Mouse (Mus musculus): ENCODE measurements at regions not wholly inside any gene's neighbourhood (a gene's known extent, or its start where the extent isn't known, plus 50 kb on each side); places are given as distances from the start of the nearest gene placed in this dataset.
A peak's percentile ranks its signal among the peaks of the same experiment; 100 is the strongest.

DNA sequence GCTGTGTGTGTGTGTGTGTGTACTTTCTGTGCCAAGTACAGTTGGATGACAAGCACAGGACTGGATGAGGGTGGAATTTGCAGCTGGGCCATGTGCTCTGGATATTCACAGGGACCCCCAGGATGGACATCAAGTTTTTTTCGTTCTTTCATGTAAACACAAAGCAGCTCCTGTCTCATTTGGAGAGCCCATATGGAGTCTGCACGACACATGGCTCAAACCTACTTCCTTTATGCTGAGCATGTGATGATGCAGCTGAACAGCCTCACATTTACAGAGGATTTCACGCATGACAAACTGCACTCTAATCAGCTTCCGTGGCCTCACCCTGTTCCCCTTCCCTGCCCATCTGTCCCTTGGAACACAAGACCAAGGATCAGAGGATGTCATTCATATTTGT is 224.4 kb upstream of the Trib2 start:
- Histone ChIP-seq H3K27me3 (no peaks in the 10 kb centered on the region), H3K36me3 (no peaks in the 10 kb centered on the region), H3K9ac (no peak overlapping the region), H3K4me3 (no peak overlapping the region), H3K4me2 (no peak overlapping the region), H3K4me1 (replicated peaks) (no peaks in the 10 kb centered on the region), H3K27ac (no peak overlapping the region), H3K9me3 (replicated peaks) (no peaks in the 10 kb centered on the region)
- 76% methylated on average over 4 of the region's 4 CpGs for whole genome bisulfite sequencing
- no peak for ATAC-seq (replicated peaks; ENCODE audit: insufficient number of reproducible peaks, insufficient read depth, low FRiP score, low read depth)

DNA sequence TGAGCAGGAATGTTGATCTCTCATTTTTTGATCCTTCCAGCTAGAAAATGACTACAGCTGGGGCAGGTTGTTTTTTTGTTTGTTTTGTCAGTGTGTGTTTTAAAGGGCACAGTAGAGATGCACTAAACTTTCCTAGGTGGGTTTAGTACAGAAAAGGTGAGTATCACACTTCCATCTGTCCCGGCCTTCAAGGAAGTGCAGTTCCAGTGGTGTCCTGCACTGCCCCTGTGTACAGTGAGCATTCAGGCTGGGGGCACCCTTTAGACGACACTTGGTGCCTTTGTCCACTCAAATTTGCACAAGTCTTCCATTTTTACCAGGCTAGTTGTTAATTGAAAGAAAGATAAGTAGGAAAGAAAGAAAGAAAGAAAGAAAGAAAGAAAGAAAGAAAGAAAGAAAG is 218.8 kb upstream of the Trib2 start:
- Histone ChIP-seq H3K9ac (no peak overlapping the region), H3K27me3 (no peaks in the 10 kb centered on the region), H3K27ac (no peak overlapping the region), H3K4me2 (no peak overlapping the region), H3K9me3 (replicated peaks) (no peaks in the 10 kb centered on the region), H3K4me1 (replicated peaks) (no peaks in the 10 kb centered on the region), H3K4me3 (no peak overlapping the region), H3K36me3 (no peaks in the 10 kb centered on the region)
- WGBS: 61% methylated on average over 2 of the region's 2 CpGs
- no peak for ATAC-seq (replicated peaks; ENCODE audit: insufficient number of reproducible peaks, insufficient read depth, low FRiP score, low read depth)

DNA sequence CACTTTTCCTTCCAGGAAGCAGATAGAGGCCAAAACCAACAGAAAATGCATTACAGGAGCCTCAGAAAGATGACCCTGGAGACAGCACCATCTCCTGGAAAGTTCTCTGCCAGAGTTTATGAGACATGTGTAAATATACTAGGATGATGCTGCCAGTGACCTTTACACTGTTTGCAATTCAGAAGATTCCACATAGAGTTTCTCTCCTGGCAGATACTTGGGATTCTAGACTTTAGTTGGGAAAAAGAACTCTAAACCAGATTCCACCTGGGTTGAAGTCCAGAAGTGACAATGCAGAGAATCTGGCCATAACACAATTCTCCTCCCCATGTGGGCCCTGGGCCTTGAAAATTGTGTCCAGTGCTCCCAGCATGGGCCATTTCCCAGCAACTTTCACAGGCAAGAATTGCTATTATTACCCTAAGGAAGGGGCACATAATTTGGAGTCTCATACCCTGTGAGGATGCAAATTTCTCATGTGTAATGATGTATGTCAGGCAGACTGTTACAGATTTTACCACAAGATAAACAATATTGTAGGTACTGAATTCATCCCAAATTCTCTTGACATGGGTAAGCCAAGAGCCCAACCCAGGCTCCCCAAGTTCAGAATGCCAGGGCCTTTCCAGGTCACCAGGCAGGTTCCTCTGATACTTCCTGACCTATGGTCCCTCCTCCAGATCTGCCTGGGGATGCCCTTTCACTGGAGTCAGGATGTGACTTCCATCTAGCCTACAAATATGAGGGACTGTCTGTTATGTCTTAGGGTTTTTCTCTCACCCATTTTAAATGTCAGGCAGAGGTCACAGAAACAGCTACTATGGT is 218.2 kb upstream of the Trib2 start:
- no peak overlapping the region for H3K4me2 ChIP-seq
- no peak overlapping the region for H3K27ac ChIP-seq
- ATAC-seq (replicated peaks; ENCODE audit: insufficient number of reproducible peaks, insufficient read depth, low FRiP score, low read depth): no peak
- no peak overlapping the region for H3K9ac ChIP-seq
- no peak overlapping the region for H3K4me3 ChIP-seq
- no peaks in the 10 kb centered on the region for H3K9me3 ChIP-seq (replicated peaks)
- no peaks in the 10 kb centered on the region for H3K36me3 ChIP-seq
- H3K27me3 ChIP-seq: no peaks in the 10 kb centered on the region
- H3K4me1 ChIP-seq (replicated peaks): no peaks in the 10 kb centered on the region

DNA sequence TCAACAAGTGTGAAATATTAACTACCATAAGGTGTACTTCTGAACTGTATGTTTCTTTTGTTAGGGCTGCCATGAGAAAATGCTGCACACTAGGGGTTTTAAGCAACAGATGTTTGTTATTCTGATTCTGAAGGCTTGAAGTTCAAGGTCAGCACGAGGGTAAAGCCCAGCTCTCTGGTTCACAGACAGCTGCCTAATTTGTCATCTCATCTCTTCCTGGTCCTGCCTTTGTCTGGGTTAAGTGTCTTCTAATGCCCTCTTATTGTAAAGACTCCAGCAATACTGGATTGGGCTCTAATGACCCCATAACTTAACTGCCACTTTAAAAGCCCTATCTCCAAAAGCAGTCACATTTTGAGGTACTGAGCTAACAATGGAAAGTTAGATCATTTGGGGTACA is 209.9 kb upstream of the Trib2 start:
- Histone ChIP-seq H3K4me1 (replicated peaks) (peaks cover 5% of the 10 kb centered on the region), H3K9ac (no peak overlapping the region), H3K27me3 (no peaks in the 10 kb centered on the region), H3K27ac (no peak overlapping the region), H3K4me3 (no peak overlapping the region), H3K36me3 (no peaks in the 10 kb centered on the region), H3K4me2 (no peak overlapping the region), H3K9me3 (replicated peaks) (no peaks in the 10 kb centered on the region)
- ATAC-seq (replicated peaks; ENCODE audit: insufficient number of reproducible peaks, insufficient read depth, low FRiP score, low read depth): no peak
- 15% methylated on average over 1 of the region's 1 CpGs for WGBS

DNA sequence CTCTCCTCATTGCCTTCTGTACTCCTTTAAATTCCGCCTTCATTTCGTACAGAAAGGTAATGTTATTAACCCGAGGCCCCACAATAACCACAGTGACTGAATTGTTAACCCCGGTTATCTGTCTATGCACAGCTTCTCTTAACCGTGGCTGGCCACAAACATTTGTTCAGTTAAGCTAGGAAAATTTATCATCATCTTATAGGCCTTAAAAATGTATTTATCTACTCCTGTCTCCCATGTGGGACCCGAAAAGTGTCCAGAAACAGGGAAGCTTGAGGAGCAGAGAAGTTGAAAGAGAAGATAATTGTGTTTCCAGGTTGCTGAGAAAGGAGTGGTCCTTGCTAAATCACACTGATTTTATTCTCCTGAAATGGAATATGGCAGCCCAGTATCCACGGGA is 206.6 kb upstream of the Trib2 start:
- ATAC-seq (replicated peaks; ENCODE audit: insufficient number of reproducible peaks, insufficient read depth, low FRiP score, low read depth): no peak
- no peak overlapping the region for H3K4me2 ChIP-seq
- WGBS: 85% methylated on average over 7 of the region's 7 CpGs

DNA sequence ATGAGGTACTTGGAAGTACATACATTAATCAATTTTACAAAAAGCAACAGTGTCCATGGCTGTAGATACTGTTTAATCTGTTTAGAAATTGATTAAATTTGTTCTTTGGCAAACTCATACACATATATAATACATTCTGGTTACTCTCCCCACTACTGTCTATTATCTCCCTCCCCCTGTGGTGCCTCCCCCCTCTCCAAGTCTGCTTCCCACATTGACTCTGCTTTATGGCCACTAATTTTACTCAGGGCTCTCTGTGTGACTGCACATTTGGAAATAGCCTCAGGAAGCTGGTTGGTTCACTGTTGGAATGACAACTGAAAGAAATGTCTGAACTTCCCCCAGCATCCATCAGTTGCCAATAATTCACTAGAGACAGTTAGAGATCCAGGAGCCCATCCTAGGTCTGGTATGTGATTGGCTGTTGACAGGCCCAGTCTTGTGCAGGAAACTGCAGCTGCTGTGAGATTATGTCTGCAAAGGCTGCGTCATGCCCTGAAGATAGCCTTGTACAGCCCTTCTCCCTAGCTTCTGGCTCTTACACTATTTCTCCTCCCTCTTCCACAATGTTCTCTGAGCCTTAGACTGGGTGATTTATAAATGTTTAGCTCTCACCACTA is 204.6 kb upstream of the Trib2 start:
- Histone ChIP-seq H3K27ac (peak overlapping the region; percentile 44; the same call in 1 of the 2 replicates), H3K4me2 (no peak overlapping the region), H3K4me1 (replicated peaks) (peaks cover 15% of the 10 kb centered on the region), H3K36me3 (no peaks in the 10 kb centered on the region), H3K4me3 (no peak overlapping the region), H3K9me3 (replicated peaks) (no peaks in the 10 kb centered on the region), H3K27me3 (no peaks in the 10 kb centered on the region), H3K9ac (no peak overlapping the region)
- peak; percentile 37; the same call in 1 of the 2 replicates for ATAC-seq (replicated peaks; ENCODE audit: insufficient number of reproducible peaks, insufficient read depth, low FRiP score, low read depth)
- 16% methylated on average over 1 of the region's 1 CpGs for WGBS

More for the DNA sequence above, 206.6 kb upstream of the Trib2 start:
- no peaks in the 10 kb centered on the region for H3K36me3 ChIP-seq
- H3K9me3 ChIP-seq (replicated peaks): no peaks in the 10 kb centered on the region
- no peak overlapping the region for H3K27ac ChIP-seq
- no peaks in the 10 kb centered on the region for H3K27me3 ChIP-seq
- peaks cover 10% of the 10 kb centered on the region for H3K4me1 ChIP-seq (replicated peaks)
- H3K9ac ChIP-seq: no peak overlapping the region
- no peak overlapping the region for H3K4me3 ChIP-seq

DNA sequence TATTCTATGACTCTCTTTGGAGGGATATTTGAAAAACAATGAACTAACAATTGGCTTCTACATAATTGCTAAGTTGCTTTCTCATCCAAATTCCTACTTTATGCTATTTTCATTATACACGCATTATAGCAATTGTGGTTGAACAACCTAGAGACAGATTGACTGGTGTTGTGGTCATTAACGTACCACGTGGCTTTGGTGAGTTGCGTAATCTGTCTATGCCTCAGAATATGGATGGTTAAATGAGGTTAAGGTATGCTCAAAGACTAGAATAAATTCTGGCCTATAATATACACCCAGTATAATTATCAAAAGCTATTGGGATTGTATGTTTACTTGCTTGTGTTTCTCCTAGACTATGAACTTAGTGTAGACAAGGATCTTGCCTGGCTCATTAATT is 201.5 kb upstream of the Trib2 start:
- H3K36me3 ChIP-seq: no peaks in the 10 kb centered on the region
- ATAC-seq (replicated peaks; ENCODE audit: insufficient number of reproducible peaks, insufficient read depth, low FRiP score, low read depth): no peak
- H3K27me3 ChIP-seq: no peaks in the 10 kb centered on the region
- peaks cover 26% of the 10 kb centered on the region for H3K4me1 ChIP-seq (replicated peaks)
- WGBS: 91% methylated on average over 4 of the region's 4 CpGs
- H3K9ac ChIP-seq: no peak overlapping the region
- no peaks in the 10 kb centered on the region for H3K9me3 ChIP-seq (replicated peaks)
- H3K27ac ChIP-seq: no peak overlapping the region
- no peak overlapping the region for H3K4me3 ChIP-seq
- no peak overlapping the region for H3K4me2 ChIP-seq

DNA sequence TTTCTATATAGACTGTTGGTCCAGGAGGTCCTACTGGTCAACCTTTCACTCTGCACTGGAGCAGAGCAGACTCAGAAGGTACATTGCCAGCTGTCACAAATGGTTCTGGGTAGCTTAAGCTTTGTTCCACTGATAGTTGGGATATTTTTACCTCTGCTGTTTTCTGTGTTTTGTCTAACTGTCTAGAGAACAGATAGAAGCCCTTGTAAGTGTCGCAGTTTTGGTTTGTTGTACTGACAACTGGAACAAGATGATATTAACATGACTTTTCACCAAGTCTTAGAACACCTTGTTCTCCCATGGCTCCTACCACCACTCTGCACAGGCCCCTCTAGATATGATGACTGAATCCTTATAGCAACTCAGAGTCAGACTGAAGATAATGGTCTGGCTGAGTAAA is 199.9 kb upstream of the Trib2 start:
- Histone ChIP-seq H3K4me2 (no peak overlapping the region), H3K9ac (no peak overlapping the region), H3K36me3 (no peaks in the 10 kb centered on the region), H3K9me3 (replicated peaks) (no peaks in the 10 kb centered on the region), H3K4me3 (no peak overlapping the region), H3K27ac (peak overlapping the region; percentile 69), H3K27me3 (no peaks in the 10 kb centered on the region), H3K4me1 (replicated peaks) (peaks cover 21% of the 10 kb centered on the region)
- WGBS: 32% methylated on average over 1 of the region's 1 CpGs
- ATAC-seq (replicated peaks; ENCODE audit: insufficient number of reproducible peaks, insufficient read depth, low FRiP score, low read depth): peak; percentile 80

DNA sequence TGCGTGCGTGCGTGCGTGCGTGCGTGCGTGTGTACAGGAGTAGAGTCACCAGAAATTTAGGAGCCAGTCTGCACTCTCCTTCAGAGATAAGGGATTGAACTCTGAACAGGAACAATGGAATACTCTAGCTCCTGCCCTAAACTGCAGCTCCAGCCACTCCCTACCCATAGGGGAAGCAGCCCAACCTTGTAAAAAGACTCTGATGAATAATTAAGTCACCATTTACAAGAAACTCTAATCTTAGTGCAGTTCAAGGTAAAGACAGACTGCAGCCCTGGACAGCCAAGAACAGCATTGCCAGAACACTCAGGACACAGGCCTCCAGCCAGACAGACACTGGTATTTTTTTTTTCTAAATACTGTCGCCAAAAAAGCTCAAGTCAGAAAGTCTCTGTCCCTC is 198.9 kb upstream of the Trib2 start:
- ATAC-seq (replicated peaks; ENCODE audit: insufficient number of reproducible peaks, insufficient read depth, low FRiP score, low read depth): no peak
- peak overlapping the region; percentile 57 for H3K27ac ChIP-seq
- 64% methylated on average over 8 of the region's 8 CpGs for WGBS
- peaks cover 16% of the 10 kb centered on the region for H3K4me1 ChIP-seq (replicated peaks)
- no peaks in the 10 kb centered on the region for H3K9me3 ChIP-seq (replicated peaks)
- H3K27me3 ChIP-seq: no peaks in the 10 kb centered on the region
- no peak overlapping the region for H3K9ac ChIP-seq
- no peaks in the 10 kb centered on the region for H3K36me3 ChIP-seq
- H3K4me2 ChIP-seq: no peak overlapping the region
- H3K4me3 ChIP-seq: no peak overlapping the region

DNA sequence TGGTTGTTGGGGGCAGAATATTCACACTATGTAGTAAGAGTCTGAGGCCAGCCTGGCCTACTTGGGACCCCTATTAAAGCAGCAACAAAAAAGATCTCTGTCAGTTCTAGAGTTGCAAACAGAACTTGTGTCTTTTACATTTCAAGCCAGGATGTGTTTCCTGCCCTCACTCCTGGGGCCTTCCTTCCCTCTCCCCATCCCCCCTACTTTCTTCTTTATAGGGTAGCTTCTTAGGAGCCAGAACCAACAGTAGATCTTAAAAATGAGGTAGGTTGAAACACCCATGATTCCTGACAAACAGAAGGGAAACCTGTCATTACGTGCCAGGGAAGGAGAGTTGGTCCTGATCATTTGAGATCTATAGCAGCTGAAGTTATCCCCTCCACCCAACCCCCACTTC is 198.0 kb upstream of the Trib2 start:
- H3K27me3 ChIP-seq: no peaks in the 10 kb centered on the region

DNA sequence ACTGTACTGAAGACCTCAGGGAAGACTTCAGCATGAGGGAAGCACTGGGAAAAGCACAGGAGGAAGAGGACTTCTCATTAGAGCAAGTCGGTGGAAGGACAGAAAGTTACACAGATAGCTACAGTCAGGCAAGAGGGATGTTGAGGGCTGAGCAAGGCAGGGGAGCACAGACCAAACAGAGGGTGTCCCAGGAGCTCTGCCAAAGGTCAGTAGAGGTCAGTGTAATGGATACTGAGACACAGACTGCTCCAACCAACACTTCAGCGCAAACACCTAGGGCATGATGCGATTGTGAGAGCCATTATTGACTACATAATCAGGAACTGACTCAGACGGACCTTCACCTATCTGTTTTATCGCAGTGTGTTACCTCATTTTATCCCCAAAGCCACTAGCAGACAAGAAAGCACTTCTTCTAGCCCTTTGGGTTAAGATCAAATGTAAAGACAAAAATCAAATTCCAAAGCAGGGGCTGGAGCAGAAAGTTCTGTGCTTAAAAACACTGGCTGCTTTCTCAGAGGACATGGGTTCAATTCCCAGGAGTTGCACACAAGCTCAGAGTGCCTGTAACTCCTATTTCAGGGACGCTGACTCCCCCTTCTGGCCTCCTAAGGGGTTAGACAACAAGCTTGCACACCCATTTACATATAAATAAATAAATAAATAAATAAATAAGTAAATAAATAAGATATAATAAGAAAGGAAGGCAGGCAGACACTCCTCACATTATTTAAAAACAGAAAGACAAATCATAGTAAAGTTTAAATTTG is 197.3 kb upstream of the Trib2 start:
- Histone ChIP-seq H3K9ac (no peak overlapping the region), H3K27ac (no peak overlapping the region)
- ATAC-seq (replicated peaks; ENCODE audit: insufficient number of reproducible peaks, insufficient read depth, low FRiP score, low read depth): no peak

More for the DNA sequence above, 198.0 kb upstream of the Trib2 start:
- H3K4me3 ChIP-seq: no peak overlapping the region
- H3K36me3 ChIP-seq: no peaks in the 10 kb centered on the region
- H3K9ac ChIP-seq: no peak overlapping the region
- no peak overlapping the region for H3K4me2 ChIP-seq
- no peak for ATAC-seq (replicated peaks; ENCODE audit: insufficient number of reproducible peaks, insufficient read depth, low FRiP score, low read depth)
- WGBS: 92% methylated on average over 1 of the region's 1 CpGs
- no peak overlapping the region for H3K27ac ChIP-seq
- peaks cover 19% of the 10 kb centered on the region for H3K4me1 ChIP-seq (replicated peaks)
- H3K9me3 ChIP-seq (replicated peaks): no peaks in the 10 kb centered on the region

More for the DNA sequence above, 197.3 kb upstream of the Trib2 start:
- H3K27me3 ChIP-seq: no peaks in the 10 kb centered on the region
- no peaks in the 10 kb centered on the region for H3K36me3 ChIP-seq
- WGBS: 85% methylated on average over 6 of the region's 6 CpGs
- H3K4me1 ChIP-seq (replicated peaks): peaks cover 21% of the 10 kb centered on the region
- H3K9me3 ChIP-seq (replicated peaks): no peaks in the 10 kb centered on the region
- no peak overlapping the region for H3K4me2 ChIP-seq
- H3K4me3 ChIP-seq: no peak overlapping the region
